ENCODE assay signal across 17 mouse cellular contexts in the genomic region with DNA sequence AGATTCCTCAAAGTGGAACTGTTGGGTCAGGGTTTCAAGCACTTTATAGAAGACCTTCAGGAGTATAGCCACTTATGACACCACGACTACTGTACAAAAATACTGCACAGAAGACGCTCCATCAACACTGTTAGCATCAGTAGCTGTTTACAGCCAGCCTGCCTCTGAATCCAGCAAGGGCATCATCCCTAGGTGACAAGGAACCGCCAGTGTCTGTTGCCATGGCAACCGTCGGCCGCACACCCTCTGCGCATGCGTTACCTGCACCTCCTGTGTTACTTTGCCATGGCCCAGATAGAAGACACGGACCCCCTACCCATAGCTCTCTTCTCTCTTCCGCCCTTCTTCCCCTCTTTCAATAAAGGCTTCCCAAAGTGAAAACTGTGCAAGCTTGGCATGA. TPM values are rescaled to one million over a fixed set of nuclear protein-coding genes. Genes with fewer than 3 reads are reported as not detected.
DNase-seq lines count a peak whose midpoint lies in the region; ATAC-seq lines count a peak whose summit lies in the region.
"Had no signal": no experiment of that assay in that cellular context is flagged by ENCODE, and none has a peak within 500 bp of the region (broad histone marks: within the 10 kb centered on the region; RNA-seq: fewer than 3 reads in every experiment).

No protein-coding gene starts in this region.

- no peak overlapping the region for H3K9ac ChIP-seq in forebrain, embryonic 14.5 days (ENCODE audit: low read length)
- H3K9ac ChIP-seq: limb, embryonic 12.5 days; lung, embryonic 15.5 days had no signal

- 0 out of 2 replicates have a peak, but pooled peaks have one; percentile 29 for ATAC-seq in forebrain, embryonic 14.5 days

- DNase-seq in ES-CJ7 (ENCODE audit: low read depth, low spot score) (peak; percentile 83), R1 (ENCODE audit: low read depth, low spot score) (peak; percentile 79)
- DNase-seq in forebrain, embryonic 14.5 days (ENCODE audit: low spot score): peak; percentile 81
- peak; percentile 51 for DNase-seq in midbrain, embryonic 10.5 days (ENCODE audit: low spot score)
- DNase-seq in urinary bladder, postnatal 36 days (ENCODE audit: low spot score in 2 of 2): no peak
- no peak for DNase-seq in adrenal gland, postnatal 10 days
- DNase-seq in heart, adult 9 months (ENCODE audit: low spot score in 2 of 2): no peak
- DNase-seq: adrenal gland, adult 2 months; cerebellum, adult 2 months; heart, postnatal 4 days; right cerebral cortex, postnatal 25 days had no signal

- H3K9me3 ChIP-seq in forebrain, embryonic 14.5 days (replicated peaks; ENCODE audit: control insufficient read depth, low read length): no peaks in the 10 kb centered on the region
- H3K9me3 ChIP-seq in midbrain, embryonic 10.5 days (replicated peaks): no peaks in the 10 kb centered on the region
- H3K9me3 ChIP-seq: limb, embryonic 12.5 days; lung, embryonic 15.5 days had no signal

- 13% methylated on average over 10 of the region's 10 CpGs for WGBS in forebrain, embryonic 14.5 days
- WGBS in midbrain, embryonic 10.5 days: 21% methylated on average over 10 of the region's 10 CpGs

- peaks cover 7% of the 10 kb centered on the region; the same call in 1 of the 2 replicates for H3K4me1 ChIP-seq in forebrain, embryonic 14.5 days (ENCODE audit: control insufficient read depth, insufficient read depth, low read length)
- H3K4me1 ChIP-seq in midbrain, embryonic 10.5 days: peaks cover 21% of the 10 kb centered on the region

- no peaks in the 10 kb centered on the region for H3K36me3 ChIP-seq in forebrain, embryonic 14.5 days (ENCODE audit: control insufficient read depth, insufficient read depth, low read length)
- no peaks in the 10 kb centered on the region for H3K36me3 ChIP-seq in midbrain, embryonic 10.5 days
- H3K36me3 ChIP-seq: limb, embryonic 12.5 days; lung, embryonic 15.5 days had no signal

- H3K4me2 ChIP-seq in forebrain, embryonic 14.5 days (ENCODE audit: low read length): no peak overlapping the region; the same call in 1 of the 2 replicates
- H3K4me2 ChIP-seq: limb, embryonic 12.5 days; lung, embryonic 15.5 days had no signal

- H3K27me3 ChIP-seq in forebrain, embryonic 14.5 days (replicated peaks; ENCODE audit: control insufficient read depth, insufficient read depth, low read length): no peaks in the 10 kb centered on the region
- peaks cover 12% of the 10 kb centered on the region for H3K27me3 ChIP-seq in midbrain, embryonic 10.5 days (ENCODE audit: low read depth, poor library complexity, severe bottlenecking)
- H3K27me3 ChIP-seq: lung, embryonic 15.5 days had no signal

- no peak overlapping the region for H3K4me3 ChIP-seq in forebrain, embryonic 14.5 days (ENCODE audit: low read depth, low read length)
- no peak overlapping the region for H3K4me3 ChIP-seq in midbrain, embryonic 10.5 days
- H3K4me3 ChIP-seq: limb, embryonic 12.5 days; lung, embryonic 15.5 days; myocyte had no signal

- H3K27ac ChIP-seq in forebrain, embryonic 14.5 days (ENCODE audit: low read depth, low read length): no peak overlapping the region; the same call in 1 of the 2 replicates
- H3K27ac ChIP-seq in midbrain, embryonic 10.5 days (replicated peaks): no peak overlapping the region
- H3K27ac ChIP-seq: kidney, postnatal 0 days; limb, embryonic 12.5 days; lung, embryonic 15.5 days had no signal

RNA-seq across cellular contexts. Expression of a gene that starts 9.3 kb away (rescaled TPM):
- 27.4 and 31.9 TPM in 2 replicates for polyA plus RNA-seq in forebrain, embryonic 14.5 days (2014; fragmentation: Nextera tagmentation; extraction: Ambion mirVana)
- polyA plus RNA-seq in midbrain, embryonic 10.5 days (2016; fragmentation: Nextera tagmentation; extraction: Ambion mirVana): 2.1 and 3.9 TPM in 2 replicates
- 1 to 10 TPM; 6.9 to 7.2 TPM for total RNA-seq in adrenal gland, postnatal 10 days (2021)
- total RNA-seq: granulocyte monocyte progenitor cell, adult 5-6 weeks; MEL had no signal

RNA-seq across cellular contexts. Expression of a gene that starts 23.9 kb away (rescaled TPM):
- polyA plus RNA-seq in forebrain, embryonic 14.5 days (2014; fragmentation: Nextera tagmentation; extraction: Ambion mirVana): 0.39 and 0.48 TPM in 2 replicates
- polyA plus RNA-seq in midbrain, embryonic 10.5 days (2016; fragmentation: Nextera tagmentation; extraction: Ambion mirVana): 0.28 and 0.43 TPM in 2 replicates
- 10 to 100 TPM; 12.1 to 15.9 TPM for total RNA-seq in adrenal gland, postnatal 10 days (2021)
- total RNA-seq: MEL had no signal

RNA-seq across cellular contexts. Expression of a gene that starts 24.8 kb away (rescaled TPM):
- 4.6 and 5.5 TPM in 2 replicates for polyA plus RNA-seq in forebrain, embryonic 14.5 days (2014; fragmentation: Nextera tagmentation; extraction: Ambion mirVana)
- polyA plus RNA-seq in midbrain, embryonic 10.5 days (2016; fragmentation: Nextera tagmentation; extraction: Ambion mirVana): 4.5 and 5.6 TPM in 2 replicates
- total RNA-seq in adrenal gland, postnatal 10 days (2021): 10 to 100 TPM; 26.2 to 40.8 TPM

RNA-seq across cellular contexts. Expression of a gene that starts 26.6 kb away (rescaled TPM):
- 84.9 and 87.8 TPM in 2 replicates for polyA plus RNA-seq in forebrain, embryonic 14.5 days (2014; fragmentation: Nextera tagmentation; extraction: Ambion mirVana)
- polyA plus RNA-seq in midbrain, embryonic 10.5 days (2016; fragmentation: Nextera tagmentation; extraction: Ambion mirVana): 131 and 135 TPM in 2 replicates
- total RNA-seq in adrenal gland, postnatal 10 days (2021): 10 to 100 TPM; 42.6 to 44.6 TPM

RNA-seq across cellular contexts. Expression of a gene that starts 26.7 kb away (rescaled TPM):
- 14.0 and 14.4 TPM in 2 replicates for polyA plus RNA-seq in forebrain, embryonic 14.5 days (2014; fragmentation: Nextera tagmentation; extraction: Ambion mirVana)
- 16.4 and 20.2 TPM in 2 replicates for polyA plus RNA-seq in midbrain, embryonic 10.5 days (2016; fragmentation: Nextera tagmentation; extraction: Ambion mirVana)
- 10 to 100 TPM; 50.8 to 53.2 TPM for total RNA-seq in adrenal gland, postnatal 10 days (2021)

Comparison
In these comparisons a context has a peak if more than half of its experiments do, and no peak if none do; other contexts are left out.
1. DNase-seq: peak in ES-CJ7 (single experiment), R1 (single experiment), forebrain, embryonic 14.5 days (single experiment) and midbrain, embryonic 10.5 days (single experiment); none in urinary bladder, postnatal 36 days (0 of 2), adrenal gland, postnatal 10 days (single experiment) and heart, adult 9 months (0 of 2).